Mouse (Mus musculus) heart, embryonic 11.5 days (tissue): ENCODE results near the gene Naxd. TPM values are rescaled to one million over a fixed set of nuclear protein-coding genes. Genes with fewer than 3 reads are reported as not detected.

Experiments
- ATAC-seq: fragments of 200-750 bp; cut with Nextera tagmentation; replicated peaks from 2 replicates; pipeline ENCODE4 v1.8.0; 2017; ENCODE audit warnings: moderate library complexity; ENCODE audit not compliant: insufficient number of reproducible peaks, low FRiP score, low TSS enrichment
- H3K27ac ChIP-seq: fragments of 300-500 bp; sonication (generic); 2 replicates; pipeline ENCODE4 v1.5.1; 2014; ENCODE audit warnings: mild to moderate bottlenecking, low read depth, low read length
- H3K27me3 ChIP-seq: fragments of 300-500 bp; sonication (generic); 2 replicates; pipeline ENCODE4 v1.6.1; 2014; ENCODE audit warnings: mild to moderate bottlenecking, low read length, mixed read lengths; ENCODE audit not compliant: control insufficient read depth, insufficient read depth
- H3K36me3 ChIP-seq: fragments of 300-500 bp; sonication (generic); 2 replicates; pipeline ENCODE4 v1.6.1; 2014; ENCODE audit warnings: mild to moderate bottlenecking, low read length, moderate library complexity, mixed read lengths; ENCODE audit not compliant: control insufficient read depth, insufficient read depth
- H3K4me1 ChIP-seq: fragments of 300-500 bp; sonication (generic); 2 replicates; pipeline ENCODE4 v1.6.1; 2014; ENCODE audit warnings: low read length; ENCODE audit not compliant: control insufficient read depth, insufficient read depth
- H3K4me2 ChIP-seq: fragments of 300-500 bp; sonication (generic); 2 replicates; pipeline ENCODE4 v1.6.1; 2014; ENCODE audit warnings: mild to moderate bottlenecking, moderate library complexity
- H3K4me3 ChIP-seq: fragments of 300-500 bp; sonication (generic); 2 replicates; pipeline ENCODE4 v1.5.1; 2014; ENCODE audit warnings: low read depth, low read length
- H3K9ac ChIP-seq: fragments of 300-500 bp; sonication (generic); 2 replicates; pipeline ENCODE4 v1.6.1; 2014; ENCODE audit warnings: mild to moderate bottlenecking, low read depth, low read length, moderate library complexity
- H3K9me3 ChIP-seq: fragments of 300-500 bp; sonication (generic); replicated peaks from 2 replicates; pipeline ENCODE4 v1.6.1; 2016; ENCODE audit warnings: low read length; ENCODE audit not compliant: control insufficient read depth
- WGBS: fragments of 180-500 bp; shearing (Covaris S2); extraction: QIAGEN DNeasy Blood & Tissue Kit; methylation state at CpG from one replicate; pipeline ENCODE4 v1.1.7; 2014; ENCODE audit not compliant: insufficient replicate concordance; 5-methylcytosine and 5-hydroxymethylcytosine counted together
- polyA plus RNA-seq: library from polyadenylated mRNA; unstranded; fragments of >200 nt; fragmentation: Nextera tagmentation; extraction: Ambion mirVana; gene quantifications from 2 replicates; pipeline ENCODE4 v1.2.1, GENCODE M21; 2014

Gene Naxd
- polyA plus RNA-seq, 1 experiment from 2014 or later, result 75.8 TPM

DNA sequence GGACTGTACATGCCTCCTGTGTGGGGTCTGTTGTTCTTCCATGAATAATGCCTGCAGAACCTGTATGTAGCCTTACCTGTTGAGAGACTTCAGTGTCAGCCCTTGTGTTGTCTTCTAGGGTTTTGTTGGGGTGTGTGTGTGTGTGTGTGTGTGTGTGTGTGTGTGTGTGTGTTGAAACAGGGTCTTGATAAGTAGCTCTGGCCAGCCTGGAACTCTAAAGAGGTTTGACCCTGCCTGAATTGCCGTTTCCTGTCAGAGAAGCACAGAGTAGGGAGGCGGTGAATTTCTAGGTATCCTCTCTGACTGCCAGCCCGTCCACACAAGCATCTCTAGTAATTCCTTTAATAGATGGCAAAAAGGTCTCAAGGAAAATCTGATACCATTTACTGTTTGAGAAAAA, 62.2 kb downstream of the Naxd start:
- no peak for ATAC-seq
- Histone ChIP-seq H3K36me3 (peaks cover 20% of the 10 kb centered on the region), H3K4me3 (peak overlapping the region; percentile 87; the same call in 1 of the 2 replicates), H3K4me1 (peaks cover 15% of the 10 kb centered on the region), H3K9ac (peak overlapping the region; percentile 83; the same call in 1 of the 2 replicates), H3K9me3 (0 out of 2 replicates have a peak, but pooled peaks cover 1% of the 10 kb centered on the region), H3K27ac (no peak overlapping the region), H3K27me3 (no peaks in the 10 kb centered on the region), H3K4me2 (peak overlapping the region; percentile 66)
- 47% methylated on average over 3 of the region's 3 CpGs for WGBS

DNA sequence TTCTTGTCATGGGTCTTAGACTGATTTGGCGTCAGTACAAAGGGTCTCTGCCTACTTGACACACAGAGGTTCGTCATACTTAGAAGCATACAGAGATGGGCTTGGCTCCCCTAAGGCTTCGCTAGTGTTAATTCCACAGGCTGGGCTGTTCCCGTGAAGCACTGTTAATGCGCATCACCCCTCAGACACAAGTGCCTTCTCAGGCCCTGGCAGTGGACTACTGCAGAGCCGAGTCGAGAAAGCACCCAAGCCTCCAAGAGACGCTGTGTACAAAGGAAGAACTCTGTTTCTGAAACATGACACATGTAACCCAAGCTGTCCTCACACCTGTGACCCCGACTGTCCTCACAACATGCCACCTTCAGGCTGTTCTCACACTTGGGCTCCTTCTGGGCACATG, 62.9 kb downstream of the Naxd start:
- Histone ChIP-seq H3K4me2 (no peak overlapping the region), H3K36me3 (peaks cover 22% of the 10 kb centered on the region), H3K4me1 (peaks cover 13% of the 10 kb centered on the region), H3K27me3 (no peaks in the 10 kb centered on the region), H3K9me3 (0 out of 2 replicates have a peak, but pooled peaks cover 2% of the 10 kb centered on the region), H3K4me3 (no peak overlapping the region), H3K9ac (no peak overlapping the region), H3K27ac (no peak overlapping the region)
- 84% methylated on average over 9 of the region's 9 CpGs for WGBS
- ATAC-seq, result no peak

DNA sequence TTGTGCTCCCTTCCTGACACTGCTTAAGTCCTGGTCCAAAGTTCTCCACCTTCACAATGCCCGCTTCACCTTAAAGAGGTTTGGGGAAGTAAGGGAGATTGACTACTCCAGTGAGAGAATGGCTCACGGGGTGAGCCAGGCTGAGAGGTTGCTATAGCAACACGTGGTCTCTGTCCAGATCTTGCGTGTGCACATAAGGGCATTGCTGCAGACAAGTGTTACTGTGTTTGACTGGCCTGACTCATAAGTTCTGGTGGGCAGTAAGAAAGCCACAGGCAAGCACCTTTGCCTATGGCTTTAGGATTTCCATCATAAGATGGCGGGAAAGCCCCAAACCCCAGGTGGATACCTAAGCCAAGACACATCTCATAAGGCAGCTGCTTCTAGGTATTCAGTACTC, 66.9 kb downstream of the Naxd start:
- Histone ChIP-seq H3K27ac (no peak overlapping the region), H3K4me2 (no peak overlapping the region), H3K4me3 (no peak overlapping the region), H3K27me3 (no peaks in the 10 kb centered on the region), H3K36me3 (peaks cover 25% of the 10 kb centered on the region), H3K4me1 (peaks cover 7% of the 10 kb centered on the region), H3K9me3 (0 out of 2 replicates have a peak, but pooled peaks cover 2% of the 10 kb centered on the region), H3K9ac (no peak overlapping the region)
- ATAC-seq, result no peak
- 88% methylated on average over 5 of the region's 5 CpGs for WGBS

Other genes starting within 250 kb of the Naxd start
- gene Col4a2, start 184.7 kb upstream of the Naxd start, polyA plus RNA-seq, result 40.6 and 51.0 TPM in 2 replicates
- gene Col4a1, start 184.7 kb upstream of the Naxd start, polyA plus RNA-seq, result 150 and 187 TPM in 2 replicates
- 20.9 and 25.4 TPM in 2 replicates for gene Rab20, start 18.8 kb upstream of the Naxd start, polyA plus RNA-seq
- 22.9 and 25.7 TPM in 2 replicates for gene Cars2, start 53.3 kb downstream of the Naxd start, polyA plus RNA-seq
- 29.3 and 29.8 TPM in 2 replicates for gene Ing1, start 58.1 kb downstream of the Naxd start, polyA plus RNA-seq
- 60.3 and 63.1 TPM in 2 replicates for gene Ankrd10, start 138.3 kb downstream of the Naxd start, polyA plus RNA-seq
- not detected in 2 replicates for gene 1700016D06Rik, start 203.6 kb downstream of the Naxd start, polyA plus RNA-seq
- 46.4 and 53.2 TPM in 2 replicates for gene Arhgef7, start 230.2 kb downstream of the Naxd start, polyA plus RNA-seq